Mouse (Mus musculus) right cerebral cortex, postnatal 4 days (tissue): Measurements from ENCODE around the gene Plekha8.

Experiments
- DNase-seq: peaks from one replicate; pipeline ENCODE4 v3.0.0-alpha.2; 2022

Gene Plekha8

GRCm38 (mm10) chr6:54657861-54658260 is 63.0 kb downstream of the Plekha8 start:
- DNase-seq = no peak

GRCm38 (mm10) chr6:54669868-54670267 is 75.0 kb downstream of the Plekha8 start:
- DNase-seq = no peak

GRCm38 (mm10) chr6:54672901-54673300 is 78.0 kb downstream of the Plekha8 start:
- no peak for DNase-seq

DNA sequence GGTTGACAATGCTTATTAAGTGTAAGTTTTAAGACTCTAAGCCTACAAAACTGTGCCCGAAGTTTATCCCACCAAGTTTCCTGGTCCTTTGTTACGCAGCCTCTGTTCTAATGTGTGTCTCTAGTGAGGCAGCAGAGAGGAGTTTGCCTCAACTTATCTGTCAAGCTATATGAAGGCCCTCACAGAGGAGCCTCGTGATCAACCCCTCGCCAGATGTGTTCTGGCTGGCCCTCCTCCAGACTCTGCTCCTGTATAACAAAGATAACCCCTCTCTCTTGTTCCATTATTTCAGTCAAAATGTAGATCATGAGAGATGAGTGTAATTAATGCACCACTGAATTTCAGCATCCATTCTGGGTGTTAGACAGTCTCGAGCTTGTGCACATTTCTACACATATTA is 84.8 kb downstream of the Plekha8 start:
- no peak for DNase-seq

DNA sequence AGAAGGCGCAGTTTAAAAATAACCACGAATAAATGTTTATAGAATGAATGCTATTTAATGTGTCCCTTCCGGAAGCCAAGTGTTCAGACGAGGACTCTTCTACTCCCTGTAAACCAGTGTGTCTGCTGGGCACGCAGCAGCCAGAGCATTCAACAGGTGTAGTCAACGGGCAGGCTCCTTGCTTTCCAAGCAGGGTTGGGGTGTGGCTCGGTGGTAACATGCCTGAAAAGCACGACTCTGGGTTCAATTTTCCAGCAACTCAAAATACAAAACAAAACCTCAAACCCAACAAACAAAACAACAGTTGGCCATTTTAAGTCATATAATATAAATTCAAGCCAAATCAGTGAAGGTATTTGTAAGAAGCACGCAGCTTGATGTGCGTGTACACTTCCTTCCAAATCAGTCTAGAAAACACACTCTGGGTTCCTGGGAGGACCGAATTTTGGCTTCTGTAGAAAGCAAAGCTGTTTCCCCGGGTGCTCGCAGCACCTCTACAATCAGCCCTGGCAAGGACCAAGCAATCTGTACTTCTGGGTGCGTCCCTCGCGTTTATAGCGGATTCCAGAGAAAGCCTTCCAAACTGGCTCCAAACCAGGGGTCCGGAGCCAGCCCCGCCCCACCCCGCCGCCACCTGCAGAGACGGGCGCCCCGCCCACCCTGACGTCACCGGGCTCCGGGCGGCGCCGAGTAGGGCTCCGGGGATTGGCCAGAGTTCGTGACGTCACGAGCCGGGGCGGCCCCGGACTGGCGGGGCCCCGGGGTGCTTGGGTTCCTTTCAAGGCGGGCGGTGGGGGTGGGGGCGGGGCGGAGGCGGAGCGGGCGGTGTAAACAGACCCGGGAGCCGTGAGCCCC is 86.2 kb downstream of the Plekha8 start, which contains the start of gene Mturn:
Gene Mturn, plus strand, starts transcription at position 734 of the 855 bp plus-strand sequence.
- DNase-seq = peak; percentile 99

DNA sequence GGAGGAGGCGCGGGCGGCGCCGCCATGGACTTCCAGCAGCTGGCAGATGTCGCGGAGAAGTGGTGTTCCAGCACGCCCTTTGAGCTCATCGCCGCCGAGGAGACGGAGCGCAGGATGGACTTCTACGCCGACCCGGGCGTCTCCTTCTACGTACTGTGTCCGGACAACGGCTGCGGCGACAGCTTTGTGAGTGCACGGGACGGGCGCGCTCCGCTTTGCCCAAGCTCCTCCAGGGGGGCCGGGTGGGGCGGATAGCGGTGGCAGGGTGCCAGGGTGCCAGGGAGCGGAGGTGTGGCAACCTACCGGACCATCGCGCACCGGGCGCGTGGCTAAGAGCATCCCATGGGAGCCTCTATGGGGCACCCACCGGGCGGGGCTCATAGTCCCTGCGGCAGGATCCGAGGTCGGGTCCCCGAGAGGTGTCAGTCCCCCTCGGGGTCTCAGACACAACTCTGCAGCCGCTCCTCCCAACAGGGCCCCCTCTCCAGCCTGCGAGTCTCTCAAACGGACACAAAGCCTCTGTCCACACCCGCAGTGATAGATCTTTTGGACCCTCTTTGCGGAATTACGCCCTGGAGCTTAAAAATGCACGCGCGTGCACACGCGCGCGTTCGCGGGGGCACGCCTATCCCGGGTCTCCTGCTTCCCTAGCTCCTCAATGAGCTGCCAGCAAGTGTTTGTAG is 87.0 kb downstream of the Plekha8 start:
- DNase-seq = peak; percentile 57

GRCm38 (mm10) chr6:54684085-54684484 is 89.2 kb downstream of the Plekha8 start:
- DNase-seq = no peak

DNA sequence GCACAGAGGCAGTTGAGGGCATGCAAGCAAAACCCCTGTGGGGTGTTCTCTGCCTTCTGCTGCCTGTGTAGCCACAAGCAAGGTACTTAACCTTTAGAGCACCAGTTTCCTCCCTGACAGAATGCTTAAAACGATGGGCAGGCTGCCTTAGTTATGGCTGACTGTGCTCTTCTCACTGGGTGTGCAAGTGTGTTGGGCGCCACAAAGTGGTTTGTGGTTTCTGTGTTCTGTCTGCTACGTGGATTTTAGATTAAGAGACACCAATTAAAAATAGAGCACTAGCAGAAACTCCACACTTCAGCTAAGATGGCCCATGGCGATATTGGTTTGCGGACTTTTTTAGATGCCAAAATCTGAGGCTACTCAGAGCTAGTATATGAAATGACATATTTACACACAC is 90.2 kb downstream of the Plekha8 start:
- DNase-seq = no peak

GRCm38 (mm10) chr6:54685716-54686395 is 90.9 kb downstream of the Plekha8 start:
- DNase-seq = no peak

DNA sequence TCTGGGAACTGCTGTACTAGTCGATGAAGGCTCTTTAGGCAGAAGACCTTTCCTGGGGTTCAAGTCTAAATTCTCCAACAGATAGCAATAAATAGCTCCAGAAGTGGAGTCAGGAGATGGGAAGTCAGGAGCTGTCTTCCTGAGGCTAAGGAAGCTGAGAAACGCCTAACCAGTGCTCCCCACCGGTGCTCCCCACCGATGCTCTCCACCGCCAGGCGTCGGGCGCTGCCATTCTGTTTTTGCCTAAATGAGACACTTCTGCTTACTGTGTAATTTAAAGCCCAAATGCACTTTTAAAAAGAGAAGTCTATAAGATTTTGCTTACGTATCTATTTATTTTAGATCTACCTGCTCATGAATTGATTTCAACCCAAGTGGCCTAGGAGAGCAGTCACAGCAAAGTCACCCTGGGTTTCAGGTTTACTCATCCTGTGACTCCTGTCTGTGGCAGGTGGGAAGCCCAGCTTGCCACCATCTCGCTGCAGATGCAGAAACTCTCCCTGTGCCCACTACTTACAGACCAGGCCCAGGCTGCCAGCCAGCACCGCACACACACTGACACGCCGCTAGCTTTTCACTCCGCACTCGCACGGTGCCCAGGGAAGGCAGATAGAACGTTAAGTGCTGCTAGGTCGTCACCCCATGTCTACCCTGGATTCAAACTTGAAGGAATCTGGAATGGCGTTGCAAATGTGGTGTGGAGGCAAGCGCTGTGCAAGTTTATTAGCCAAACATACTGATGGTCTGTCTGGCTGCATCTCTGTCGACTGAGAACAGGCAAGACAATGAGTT is 92.2 kb downstream of the Plekha8 start:
- no peak for DNase-seq

DNA sequence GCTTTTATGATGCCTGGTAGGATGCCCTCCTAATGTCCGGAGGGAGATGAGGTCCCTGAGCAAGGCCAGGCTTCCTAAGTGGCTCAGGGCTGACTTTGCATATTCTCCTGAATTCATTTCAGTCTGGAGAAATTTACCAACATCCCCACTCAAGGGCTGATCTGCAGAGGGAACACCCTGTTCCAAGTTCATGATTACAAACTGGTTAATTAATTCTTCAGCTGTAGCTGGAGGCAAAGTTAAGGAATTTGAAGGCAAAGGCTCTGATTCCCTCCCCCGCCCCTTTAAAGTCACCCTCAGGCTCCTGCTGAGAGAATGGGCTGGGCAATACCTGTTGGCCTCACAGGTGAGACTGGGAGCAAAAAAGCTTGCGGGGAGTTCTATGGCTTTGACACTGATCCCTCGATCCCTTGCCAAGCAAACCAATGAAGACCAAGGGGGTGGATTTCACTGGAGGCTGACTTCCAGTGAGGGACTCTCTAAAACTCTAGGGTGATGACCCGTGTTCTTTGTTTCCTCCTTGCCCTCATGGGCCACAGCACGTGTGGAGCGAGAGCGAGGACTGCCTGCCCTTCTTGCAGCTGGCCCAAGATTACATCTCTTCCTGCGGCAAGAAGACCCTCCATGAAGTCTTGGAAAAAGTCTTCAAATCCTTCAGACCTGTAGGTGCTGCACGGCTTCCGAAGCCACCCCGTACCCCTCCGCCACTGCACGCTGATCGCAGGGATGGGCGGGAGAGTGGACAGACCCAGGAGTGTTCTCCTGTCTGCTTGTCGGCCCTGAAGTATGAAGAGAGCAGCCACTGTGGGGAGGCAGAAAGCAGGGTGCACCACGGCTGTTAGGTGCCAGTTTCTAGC is 93.8 kb downstream of the Plekha8 start:
- DNase-seq = no peak

DNA sequence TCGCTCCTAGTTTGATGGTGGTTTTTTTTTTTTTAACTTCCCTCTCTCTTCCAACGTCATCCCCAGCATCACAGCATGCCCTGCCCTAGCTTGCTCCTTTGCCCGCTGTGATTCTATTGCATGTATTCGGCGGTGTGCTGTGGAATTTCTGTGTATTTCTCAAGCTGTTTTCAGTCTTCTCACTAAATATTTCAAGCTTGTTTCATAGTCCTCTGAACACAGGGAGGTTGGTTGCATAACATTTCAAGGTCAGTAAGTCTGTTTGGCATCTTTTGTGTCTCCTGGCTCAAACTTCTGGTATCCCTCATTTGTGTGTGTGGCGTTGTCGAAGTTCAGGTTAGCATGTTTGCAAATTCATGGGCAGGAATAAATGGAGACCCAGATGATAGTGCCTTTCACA is 94.8 kb downstream of the Plekha8 start:
- DNase-seq = no peak

- no peak for DNase-seq
These were observed 95.9 kb downstream of the Plekha8 start for GRCm38 (mm10) chr6:54690838-54691237.

GRCm38 (mm10) chr6:54691368-54692116 is 96.6 kb downstream of the Plekha8 start:
- no peak for DNase-seq

GRCm38 (mm10) chr6:54692201-54692600 is 97.3 kb downstream of the Plekha8 start:
- DNase-seq = no peak

- DNase-seq = no peak
These were observed 98.4 kb downstream of the Plekha8 start for GRCm38 (mm10) chr6:54693286-54693685.
